Mouse (Mus musculus): ENCODE data around the gene Myo10. TPM values are rescaled to one million over a fixed set of nuclear protein-coding genes. Genes with fewer than 3 reads are reported as not detected.

Myo10 gene
- total RNA-seq, 2 experiments from 2014 or later: 49.5 to 57.6 TPM

DNA sequence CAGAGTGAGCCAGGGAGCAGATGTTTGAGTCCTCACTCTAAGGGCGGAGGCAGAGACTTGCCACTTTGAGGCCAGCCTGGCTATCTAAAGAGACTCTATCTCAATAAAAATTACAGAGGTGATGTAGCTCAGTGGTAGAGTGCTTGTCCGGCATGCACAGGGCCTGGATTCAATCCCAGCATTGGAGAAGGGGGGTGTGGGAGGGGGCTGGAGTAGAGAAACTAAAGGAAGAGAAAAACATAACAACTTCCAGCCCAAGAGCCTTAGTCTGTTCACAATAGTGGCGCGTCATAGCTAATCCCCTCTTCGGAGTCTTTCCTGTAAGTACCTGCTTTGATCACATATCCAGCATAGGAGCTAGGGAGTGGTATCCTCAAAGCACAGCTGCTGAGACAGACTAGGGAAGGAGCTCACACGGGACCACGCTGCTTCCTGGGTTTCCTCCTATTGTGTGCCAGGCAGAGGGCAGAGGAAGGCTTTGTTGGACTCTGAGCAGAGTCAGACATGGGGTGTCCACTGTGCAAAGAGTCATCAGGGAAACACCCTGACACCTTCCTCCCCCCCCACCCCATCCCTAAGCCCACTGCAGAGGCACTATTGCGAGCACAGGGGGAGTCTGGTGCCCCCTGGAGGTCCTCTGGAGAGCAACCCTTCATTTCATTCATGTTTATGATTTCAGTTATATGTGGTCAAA lies 169.5 kb downstream of the Myo10 start:
- no peak for DNase-seq (ENCODE audit: low spot score in 2 of 2)

GRCm38 (mm10) chr15:25794123-25794522 lies 171.8 kb downstream of the Myo10 start:
- no peak for DNase-seq (ENCODE audit: low spot score in 2 of 2)

- DNase-seq (ENCODE audit: low spot score in 2 of 2): no peak
Observed at GRCm38 (mm10) chr15:25795496-25795895, 173.2 kb downstream of the Myo10 start.

- peak in 1 of 2 experiments; percentile 70 for DNase-seq (ENCODE audit: low spot score in 2 of 2)
Observed at GRCm38 (mm10) chr15:25796353-25796752, 174.0 kb downstream of the Myo10 start.

GRCm38 (mm10) chr15:25797179-25797578 lies 174.9 kb downstream of the Myo10 start:
- no peak for DNase-seq (ENCODE audit: low spot score in 2 of 2)

- DNase-seq (ENCODE audit: low spot score in 2 of 2): no peak
Observed at GRCm38 (mm10) chr15:25797888-25798287, 175.6 kb downstream of the Myo10 start.

- no peak for DNase-seq (ENCODE audit: low spot score in 2 of 2)
Observed at GRCm38 (mm10) chr15:25801726-25802125, 179.4 kb downstream of the Myo10 start.

- no peak for DNase-seq (ENCODE audit: low spot score in 2 of 2)
Observed at GRCm38 (mm10) chr15:25802194-25802593, 179.9 kb downstream of the Myo10 start.

DNA sequence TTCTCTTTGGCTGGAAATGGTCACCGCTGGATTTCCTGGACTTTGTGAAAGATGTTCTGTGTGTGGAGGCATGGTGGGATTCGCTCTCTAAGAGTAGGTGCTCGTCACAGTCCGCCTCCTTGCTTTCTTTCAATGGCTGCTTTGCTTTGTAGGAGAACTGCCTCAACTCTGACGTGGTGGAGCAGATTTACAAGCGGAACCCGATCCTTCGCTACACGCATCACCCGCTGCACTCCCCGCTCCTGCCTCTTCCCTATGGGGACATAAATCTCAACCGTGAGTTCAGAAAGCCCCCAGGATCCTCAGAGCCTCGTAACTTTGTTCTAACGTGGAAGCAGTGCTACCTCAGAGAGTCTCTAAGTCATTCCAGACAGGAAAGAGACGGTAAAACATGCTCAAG lies 180.8 kb downstream of the Myo10 start:
- no peak for DNase-seq (ENCODE audit: low spot score in 2 of 2)

- peak; percentile 67 to 72 for DNase-seq (ENCODE audit: low spot score in 2 of 2)
Observed at GRCm38 (mm10) chr15:25805336-25806110, 183.2 kb downstream of the Myo10 start.

GRCm38 (mm10) chr15:25806363-25806762 lies 184.0 kb downstream of the Myo10 start:
- DNase-seq (ENCODE audit: low spot score in 2 of 2): no peak

DNA sequence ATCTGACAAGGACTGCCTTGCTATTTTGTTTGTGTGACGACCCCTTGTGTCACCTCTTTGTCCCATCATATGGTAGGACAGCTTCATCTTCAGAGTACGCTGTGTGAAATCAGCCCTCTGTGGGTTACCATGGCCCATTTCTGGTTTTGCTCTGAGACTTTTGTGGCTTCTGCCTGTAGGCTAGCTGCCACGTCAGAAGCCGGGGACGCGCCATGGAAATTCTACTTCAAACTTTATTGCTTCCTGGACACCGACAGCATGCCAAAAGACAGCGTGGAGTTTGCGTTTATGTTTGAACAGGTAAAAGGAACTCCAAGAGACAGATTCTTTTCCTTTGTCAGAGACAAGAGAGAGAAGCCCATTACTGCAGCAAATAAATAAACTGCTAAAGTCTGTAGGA lies 184.6 kb downstream of the Myo10 start:
- DNase-seq (ENCODE audit: low spot score in 2 of 2): no peak

GRCm38 (mm10) chr15:25808677-25809460 lies 186.5 kb downstream of the Myo10 start:
- no peak for DNase-seq (ENCODE audit: low spot score in 2 of 2)

DNA sequence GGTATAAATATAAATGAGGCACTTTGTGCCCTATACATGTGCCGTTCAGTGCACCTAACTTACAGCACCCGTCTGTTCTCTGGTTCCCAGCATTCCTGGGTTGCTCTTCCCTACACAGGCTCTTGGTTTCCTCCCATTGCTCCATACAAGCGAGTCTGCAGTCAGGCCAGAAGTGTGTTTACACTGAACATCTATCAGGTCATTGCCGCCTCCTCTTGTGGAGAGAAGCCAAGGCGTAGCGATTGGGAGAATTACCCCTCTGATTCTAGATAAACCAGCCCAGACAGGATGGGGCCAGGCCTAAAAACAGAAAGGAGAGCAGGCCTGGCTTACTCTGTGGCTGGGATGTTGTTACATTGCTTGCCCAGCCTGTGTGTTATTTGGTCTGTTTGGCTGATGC lies 187.3 kb downstream of the Myo10 start:
- no peak for DNase-seq (ENCODE audit: low spot score in 2 of 2)

DNA sequence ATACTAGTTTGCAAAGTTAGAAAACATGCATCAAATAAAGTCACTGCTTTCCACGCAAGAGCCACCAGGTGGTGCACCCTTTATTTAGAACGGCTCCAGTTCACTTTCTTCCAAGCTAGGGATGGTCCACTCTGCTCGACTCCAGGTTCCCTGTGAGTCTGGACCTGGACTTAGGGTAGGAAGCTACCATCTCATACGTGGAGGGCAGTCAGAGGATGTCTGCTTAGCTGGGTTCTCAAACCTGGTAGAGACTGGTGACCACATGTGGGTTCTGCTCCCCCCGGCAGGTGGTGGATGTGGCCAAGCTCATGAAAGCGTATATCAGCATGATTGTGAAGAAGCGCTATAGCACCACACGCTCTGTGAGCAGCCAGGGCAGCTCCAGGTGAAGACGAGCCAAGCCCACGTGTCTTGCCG lies 189.5 kb downstream of the Myo10 start:
- no peak for DNase-seq (ENCODE audit: low spot score in 2 of 2)

- no peak for DNase-seq (ENCODE audit: low spot score in 2 of 2)
Observed at GRCm38 (mm10) chr15:25812479-25812878, 190.2 kb downstream of the Myo10 start.

- DNase-seq (ENCODE audit: low spot score in 2 of 2): no peak
Observed at GRCm38 (mm10) chr15:25814535-25814934, 192.2 kb downstream of the Myo10 start.

DNA sequence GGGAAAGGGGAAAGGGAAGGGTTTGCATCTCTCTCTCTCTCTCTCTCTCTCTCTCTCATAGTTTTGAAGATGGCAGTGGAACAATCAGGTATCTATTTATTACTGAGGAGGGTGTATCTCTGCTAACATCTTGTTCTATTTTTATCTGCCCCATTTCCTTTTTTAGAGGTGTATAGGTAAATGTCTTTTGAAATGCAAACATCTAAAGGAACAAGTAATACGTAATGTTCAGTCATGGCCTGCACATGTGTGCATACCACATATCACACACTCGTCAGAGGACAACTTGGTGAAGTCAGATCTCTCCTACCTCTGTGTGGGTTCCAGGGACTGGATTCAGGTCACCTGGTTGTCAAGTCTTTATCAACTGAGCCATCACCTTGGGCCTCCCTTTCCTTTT lies 194.9 kb downstream of the Myo10 start:
- DNase-seq (ENCODE audit: low spot score in 2 of 2): no peak

DNA sequence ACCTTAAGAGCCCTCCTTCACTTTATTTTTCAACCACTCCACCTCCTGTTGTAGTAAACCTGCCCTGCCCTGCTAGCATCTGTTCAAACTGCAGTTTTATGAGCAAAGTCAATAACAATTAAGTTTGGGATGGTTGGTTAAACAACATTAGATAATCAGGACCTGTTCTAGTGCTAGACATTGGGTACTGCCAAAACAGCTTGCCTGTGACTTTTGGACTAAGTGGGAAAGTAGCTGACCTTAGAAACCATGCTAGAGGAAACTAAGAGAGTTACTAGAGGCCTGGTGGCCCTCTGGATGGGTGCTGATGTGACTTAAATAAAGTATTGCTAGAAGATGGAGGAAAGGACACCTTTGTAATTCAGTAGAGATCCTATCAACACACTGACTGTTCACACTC lies 199.7 kb downstream of the Myo10 start:
- no peak for DNase-seq (ENCODE audit: low spot score in 2 of 2)

DNA sequence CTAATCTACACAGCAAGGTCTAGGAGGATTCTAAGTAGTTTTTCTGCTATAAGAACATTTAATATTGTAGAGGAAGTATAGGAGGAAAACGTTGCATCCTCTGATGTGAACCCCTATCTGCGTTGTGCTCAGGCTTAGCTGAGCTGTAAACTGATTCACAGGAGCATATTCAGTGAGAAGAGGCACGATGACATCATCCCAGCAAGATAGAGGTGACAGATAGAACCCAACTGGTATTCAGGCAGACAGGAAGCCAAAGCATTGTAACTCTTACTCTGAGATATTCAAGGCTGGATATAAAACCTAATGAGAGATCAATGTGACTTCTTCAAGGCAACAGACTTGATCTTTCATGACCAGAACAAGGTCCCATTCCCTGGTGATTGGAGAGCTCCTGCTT lies 200.3 kb downstream of the Myo10 start:
- no peak for DNase-seq (ENCODE audit: low spot score in 2 of 2)

GRCm38 (mm10) chr15:25826531-25826961 lies 204.2 kb downstream of the Myo10 start:
- DNase-seq (ENCODE audit: low spot score in 2 of 2): no peak

DNA sequence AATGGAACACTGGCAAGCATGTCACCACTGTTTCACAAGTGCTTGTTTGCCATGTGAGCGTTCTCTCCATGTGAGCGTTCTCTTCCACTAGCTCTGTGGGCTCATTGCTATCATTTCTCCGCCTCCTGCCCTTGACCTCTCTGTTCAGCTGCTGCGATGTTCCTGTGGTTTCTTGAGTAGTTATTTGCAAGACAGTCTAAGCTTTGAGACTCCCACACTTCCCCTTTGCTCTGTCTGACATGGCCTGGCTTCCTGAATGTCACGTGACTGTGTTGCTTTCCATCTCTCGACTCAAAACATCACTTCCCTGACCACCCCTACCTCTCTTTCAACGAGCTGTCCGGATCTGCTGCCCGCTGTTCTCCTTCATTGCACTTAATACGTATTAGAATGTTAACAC lies 206.1 kb downstream of the Myo10 start:
- no peak for DNase-seq (ENCODE audit: low spot score in 2 of 2)

All from layer of hippocampus, postnatal 14 days (tissue).